Mouse (Mus musculus) heart, embryonic 15.5 days (tissue): ENCODE measurements around the gene B2m. TPM values are rescaled to one million over a fixed set of nuclear protein-coding genes. Genes with fewer than 3 reads are reported as not detected.

Experiments used
- polyA plus RNA-seq: library from polyadenylated mRNA; unstranded; fragments of >200 nt; fragmentation: Nextera tagmentation; extraction: Ambion mirVana; gene quantifications from 2 replicates; pipeline ENCODE4 v1.2.1, GENCODE M21; 2015

B2m gene
- polyA plus RNA-seq, 1 experiment from 2014 or later: 260 TPM

Other genes with a start within 250 kb of the B2m start
- gene Ctdspl2, start 191.7 kb upstream of the B2m start, polyA plus RNA-seq: 32.2 and 34.0 TPM in 2 replicates
- 0.05 and 0.06 TPM in 2 replicates for gene Mageb3, start 191.6 kb upstream of the B2m start, polyA plus RNA-seq
- gene Eif3j1, start 119.1 kb upstream of the B2m start, polyA plus RNA-seq: 9.4 and 10.2 TPM in 2 replicates
- 4.7 and 5.8 TPM in 2 replicates for gene Spg11, start 29.3 kb upstream of the B2m start, polyA plus RNA-seq
- not detected in 2 replicates for gene Trim69, start 13.0 kb downstream of the B2m start, polyA plus RNA-seq
- gene Patl2, start 38.5 kb downstream of the B2m start, polyA plus RNA-seq: 0.05 and 0.10 TPM in 2 replicates
- gene Terb2, start 38.6 kb downstream of the B2m start, polyA plus RNA-seq: not detected in 2 replicates
- 56.4 TPM in 2 replicates for gene Sord, start 87.1 kb downstream of the B2m start, polyA plus RNA-seq
- 0.05 and 0.13 TPM in 2 replicates for gene Duox2, start 150.8 kb downstream of the B2m start, polyA plus RNA-seq
- not detected in 2 replicates for gene Duoxa2, start 151.2 kb downstream of the B2m start, polyA plus RNA-seq
- gene Duoxa1, start 166.0 kb downstream of the B2m start, polyA plus RNA-seq: 1.2 TPM in 1 of 2 replicates, not detected in the other
- 0.03 and 0.04 TPM in 2 replicates for gene Duox1, start 168.0 kb downstream of the B2m start, polyA plus RNA-seq
- gene Shf, start 221.5 kb downstream of the B2m start, polyA plus RNA-seq: 2.0 and 2.7 TPM in 2 replicates